Mouse (Mus musculus) ES-E14 (cell line): ENCODE measurements around the gene Dmpk.

Source experiments
- CHD2 ChIP-seq: IDR thresholded peaks from 2 replicates; pipeline ENCODE4 v1.6.1; 2014; ENCODE audit warnings: mild to moderate bottlenecking, low read depth, low read length, inconsistent platforms
- MAFK ChIP-seq: IDR thresholded peaks from 2 replicates; pipeline ENCODE4 v1.6.1; 2014; ENCODE audit warnings: mild to moderate bottlenecking, low read depth, low read length, inconsistent platforms; ENCODE audit not compliant: insufficient read depth
- ZC3H11A ChIP-seq: IDR thresholded peaks from 2 replicates; pipeline ENCODE4 v1.6.1; 2012; ENCODE audit warnings: low read depth, mild to moderate bottlenecking, inconsistent platforms, low read length, borderline replicate concordance

DNA sequence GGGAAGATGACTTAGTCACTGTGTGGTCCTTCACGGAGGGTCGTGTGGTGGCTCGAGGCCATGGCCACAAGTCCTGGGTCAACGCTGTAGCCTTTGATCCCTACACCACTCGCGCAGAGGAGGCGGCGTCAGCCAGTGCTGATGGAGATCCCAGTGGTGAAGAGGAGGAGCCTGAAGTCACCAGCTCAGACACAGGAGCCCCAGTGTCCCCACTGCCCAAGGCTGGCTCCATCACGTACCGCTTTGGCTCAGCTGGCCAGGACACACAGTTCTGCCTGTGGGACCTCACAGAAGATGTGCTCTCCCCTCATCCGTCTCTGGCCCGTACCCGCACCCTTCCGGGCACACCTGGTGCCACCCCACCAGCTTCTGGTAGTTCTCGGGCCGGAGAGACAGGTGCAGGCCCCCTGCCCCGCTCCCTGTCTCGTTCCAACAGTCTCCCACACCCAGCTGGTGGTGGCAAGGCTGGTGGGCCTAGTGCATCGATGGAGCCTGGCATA lies 3.1 kb upstream of the Dmpk start:
- TF ChIP-seq ZC3H11A (no peak), CHD2 (no peak), MAFK (no peak)
